Mouse (Mus musculus): ENCODE data around the gene Dhx15. TPM values are rescaled to one million over a fixed set of nuclear protein-coding genes. Genes with fewer than 3 reads are reported as not detected.

Dhx15 gene
- polyA plus RNA-seq, 1 experiment from 2014 or later, result 171 TPM

- Histone ChIP-seq H3K4me2 (no peak overlapping the region), H3K9me3 (no peaks in the 10 kb centered on the region), H3K36me3 (no peaks in the 10 kb centered on the region), H3K4me1 (no peaks in the 10 kb centered on the region), H3K27me3 (no peaks in the 10 kb centered on the region), H3K27ac (no peak overlapping the region), H3K9ac (no peak overlapping the region), H3K4me3 (no peak overlapping the region)
- 0 out of 2 replicates have a peak, but pooled peaks have one; percentile 39 for ATAC-seq (ENCODE audit: borderline replicate concordance, extremely low read depth, low FRiP score, low TSS enrichment)
- 62% methylated on average over 14 of the region's 14 CpGs for WGBS
These were observed 29.9 kb upstream of the Dhx15 start for GRCm38 (mm10) chr5:52220013-52220804.

DNA sequence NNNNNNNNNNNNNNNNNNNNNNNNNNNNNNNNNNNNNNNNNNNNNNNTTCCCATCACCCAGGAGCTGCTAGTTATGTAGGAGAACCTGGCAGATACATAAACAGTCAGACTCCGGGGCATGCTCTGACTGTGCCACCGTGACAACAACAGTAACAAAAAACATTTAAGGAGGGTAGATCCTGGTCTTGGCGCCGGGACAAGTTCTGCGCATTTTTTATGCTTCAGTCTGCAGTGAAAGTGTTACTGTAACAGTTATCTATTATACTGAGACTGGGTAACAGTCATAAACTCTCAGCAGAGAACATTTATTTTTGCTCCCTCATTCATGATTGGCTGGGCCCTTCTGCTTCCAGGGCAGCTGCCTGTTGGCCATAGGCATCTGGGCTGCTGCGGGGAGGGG, 27.9 kb upstream of the Dhx15 start:
- no peak overlapping the region for H3K4me3 ChIP-seq
- 42% methylated on average over 6 of the region's 6 CpGs for WGBS
- no peaks in the 10 kb centered on the region for H3K4me1 ChIP-seq
- no peak overlapping the region for H3K9ac ChIP-seq
- H3K27me3 ChIP-seq, result no peaks in the 10 kb centered on the region
- H3K27ac ChIP-seq, result no peak overlapping the region
- ATAC-seq (ENCODE audit: borderline replicate concordance, extremely low read depth, low FRiP score, low TSS enrichment), result no peak
- H3K9me3 ChIP-seq, result no peaks in the 10 kb centered on the region
- H3K36me3 ChIP-seq, result no peaks in the 10 kb centered on the region
- no peak overlapping the region for H3K4me2 ChIP-seq

DNA sequence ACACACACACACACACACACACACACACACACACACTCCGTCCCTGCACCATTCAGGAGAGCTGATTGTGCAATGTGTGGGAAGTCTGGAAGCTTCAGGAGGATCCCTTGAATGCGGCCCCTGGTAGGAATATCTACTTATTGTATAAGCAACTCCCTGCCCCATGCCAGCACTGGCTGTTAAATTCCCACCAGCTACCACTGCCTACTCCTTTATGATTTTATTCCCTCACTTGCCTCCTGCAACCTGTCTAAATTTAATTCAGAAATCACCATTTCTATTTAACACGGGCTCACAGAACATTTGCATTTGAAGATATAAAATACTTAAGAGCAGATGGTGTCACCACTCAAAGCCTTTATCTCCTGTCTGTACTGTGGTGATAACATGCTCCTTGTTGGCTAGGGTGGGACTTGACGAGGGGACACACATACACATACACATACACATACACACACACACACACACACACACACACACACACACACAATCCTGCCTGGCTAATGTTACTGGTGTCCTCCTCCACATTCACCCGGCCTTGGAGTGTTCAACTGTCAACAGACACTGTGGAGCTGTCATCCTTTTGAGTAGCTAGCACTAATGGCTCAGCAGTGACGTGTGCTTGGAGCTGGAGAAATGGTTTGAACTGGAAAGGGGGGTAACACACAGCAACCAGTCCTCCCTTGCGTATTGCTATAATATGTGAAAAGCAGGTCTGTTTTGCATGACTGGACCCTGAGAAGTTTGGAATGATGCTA, 23.0 kb upstream of the Dhx15 start:
- no peak overlapping the region for H3K27ac ChIP-seq
- H3K4me2 ChIP-seq, result no peak overlapping the region
- 55% methylated on average over 7 of the region's 7 CpGs for WGBS
- no peaks in the 10 kb centered on the region for H3K36me3 ChIP-seq
- H3K9me3 ChIP-seq, result no peaks in the 10 kb centered on the region
- ATAC-seq (ENCODE audit: borderline replicate concordance, extremely low read depth, low FRiP score, low TSS enrichment), result no peak
- H3K9ac ChIP-seq, result no peak overlapping the region
- no peaks in the 10 kb centered on the region for H3K27me3 ChIP-seq
- H3K4me1 ChIP-seq, result no peaks in the 10 kb centered on the region
- no peak overlapping the region for H3K4me3 ChIP-seq

GRCm38 (mm10) chr5:52191180-52191468, 810 bp upstream of the Dhx15 start:
- Histone ChIP-seq H3K36me3 (no peaks in the 10 kb centered on the region), H3K9ac (peak overlapping the region; percentile 94), H3K27ac (no peak overlapping the region), H3K27me3 (no peaks in the 10 kb centered on the region), H3K4me1 (peaks cover 18% of the 10 kb centered on the region), H3K4me2 (peak overlapping the region; percentile 75), H3K9me3 (no peaks in the 10 kb centered on the region), H3K4me3 (peak overlapping the region; percentile 58)
- ATAC-seq (ENCODE audit: borderline replicate concordance, extremely low read depth, low FRiP score, low TSS enrichment), result no peak
- 68% methylated on average over 1 of the region's 1 CpGs for WGBS

GRCm38 (mm10) chr5:52189664-52190365, 499 bp downstream of the Dhx15 start:
- H3K27ac ChIP-seq, result peak overlapping the region; percentile 89
- H3K4me2 ChIP-seq, result peak overlapping the region; percentile 68
- H3K4me3 ChIP-seq, result peak overlapping the region; percentile 58
- no peaks in the 10 kb centered on the region for H3K36me3 ChIP-seq
- peak; percentile 78 for ATAC-seq (ENCODE audit: borderline replicate concordance, extremely low read depth, low FRiP score, low TSS enrichment)
- no peaks in the 10 kb centered on the region for H3K27me3 ChIP-seq
- H3K4me1 ChIP-seq, result peaks cover 18% of the 10 kb centered on the region
- no peaks in the 10 kb centered on the region for H3K9me3 ChIP-seq
- H3K9ac ChIP-seq, result peak overlapping the region; percentile 94
- WGBS, result under 1% methylated on average over 63 of the region's 63 CpGs

DNA sequence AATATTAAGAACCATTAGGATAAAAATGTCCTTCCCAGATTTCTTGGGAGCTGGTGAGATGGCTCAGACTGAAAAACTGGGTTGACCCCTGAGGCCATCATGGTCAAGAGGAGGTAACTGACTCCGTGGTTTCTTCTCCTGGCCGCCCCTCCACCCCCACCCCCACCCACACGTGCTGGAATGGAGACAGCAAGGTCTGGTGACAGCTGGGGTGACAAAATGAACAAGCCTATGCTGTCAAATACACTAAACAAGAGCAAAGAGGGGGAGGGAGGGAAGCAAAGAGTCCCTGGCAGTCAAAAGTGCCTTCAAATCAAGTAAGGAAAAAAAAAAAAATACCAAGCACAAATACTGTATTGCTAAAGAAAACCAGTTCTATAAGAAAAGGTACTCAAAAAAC, 2.1 kb downstream of the Dhx15 start:
- Histone ChIP-seq H3K27me3 (no peaks in the 10 kb centered on the region), H3K27ac (no peak overlapping the region), H3K4me3 (peak overlapping the region; percentile 58), H3K4me2 (peak overlapping the region; percentile 68), H3K9me3 (no peaks in the 10 kb centered on the region), H3K36me3 (peaks cover 11% of the 10 kb centered on the region), H3K9ac (0 out of 2 replicates have a peak overlapping the region, but pooled peaks have one; percentile 94), H3K4me1 (peaks cover 18% of the 10 kb centered on the region)
- no peak for ATAC-seq (ENCODE audit: borderline replicate concordance, extremely low read depth, low FRiP score, low TSS enrichment)
- WGBS, result 6% methylated on average over 3 of the region's 3 CpGs

- H3K4me2 ChIP-seq, result no peak overlapping the region
- H3K4me1 ChIP-seq, result no peaks in the 10 kb centered on the region
- H3K27me3 ChIP-seq, result no peaks in the 10 kb centered on the region
- WGBS, result 85% methylated on average over 1 of the region's 1 CpGs
- H3K36me3 ChIP-seq, result peaks cover 23% of the 10 kb centered on the region
- no peaks in the 10 kb centered on the region for H3K9me3 ChIP-seq
- no peak overlapping the region for H3K4me3 ChIP-seq
- H3K9ac ChIP-seq, result no peak overlapping the region
- no peak for ATAC-seq (ENCODE audit: borderline replicate concordance, extremely low read depth, low FRiP score, low TSS enrichment)
- H3K27ac ChIP-seq, result no peak overlapping the region
These were observed 13.0 kb downstream of the Dhx15 start for GRCm38 (mm10) chr5:52177326-52177725.

- H3K4me1 ChIP-seq, result no peaks in the 10 kb centered on the region
- no peak overlapping the region for H3K4me3 ChIP-seq
- no peak overlapping the region for H3K9ac ChIP-seq
- peaks cover 39% of the 10 kb centered on the region for H3K36me3 ChIP-seq
- no peak for ATAC-seq (ENCODE audit: borderline replicate concordance, extremely low read depth, low FRiP score, low TSS enrichment)
- H3K27ac ChIP-seq, result no peak overlapping the region
- 23% methylated on average over 2 of the region's 2 CpGs for WGBS
- H3K4me2 ChIP-seq, result no peak overlapping the region
- no peaks in the 10 kb centered on the region for H3K9me3 ChIP-seq
- no peaks in the 10 kb centered on the region for H3K27me3 ChIP-seq
These were observed 21.8 kb downstream of the Dhx15 start for GRCm38 (mm10) chr5:52168468-52168867.

DNA sequence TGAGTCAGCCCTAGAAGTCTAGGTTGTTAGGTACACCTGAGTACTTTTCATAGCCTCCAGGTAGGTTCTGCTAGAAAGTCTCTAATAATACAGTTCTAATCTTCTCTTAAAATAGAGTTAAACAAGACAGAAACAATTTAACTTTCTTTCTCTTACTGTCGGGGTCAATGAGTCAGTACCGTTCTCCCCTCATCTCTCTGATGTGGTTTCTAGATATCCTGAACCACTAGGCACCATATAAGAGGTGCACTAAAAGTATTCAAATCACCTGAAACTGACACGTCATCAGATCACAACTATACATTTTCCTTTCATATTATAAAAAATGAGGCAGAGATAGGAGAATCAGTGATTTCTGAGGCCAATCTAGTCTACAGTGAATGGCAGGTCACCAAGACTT, 41.2 kb downstream of the Dhx15 start:
- H3K4me3 ChIP-seq, result no peak overlapping the region
- no peak for ATAC-seq (ENCODE audit: borderline replicate concordance, extremely low read depth, low FRiP score, low TSS enrichment)
- 92% methylated on average over 3 of the region's 3 CpGs for WGBS
- no peak overlapping the region for H3K4me2 ChIP-seq
- no peak overlapping the region for H3K9ac ChIP-seq
- H3K36me3 ChIP-seq, result peaks cover 25% of the 10 kb centered on the region
- H3K9me3 ChIP-seq, result no peaks in the 10 kb centered on the region
- H3K27ac ChIP-seq, result no peak overlapping the region
- no peaks in the 10 kb centered on the region for H3K27me3 ChIP-seq
- H3K4me1 ChIP-seq, result no peaks in the 10 kb centered on the region

- ATAC-seq (ENCODE audit: borderline replicate concordance, extremely low read depth, low FRiP score, low TSS enrichment), result no peak
- no peak overlapping the region for H3K9ac ChIP-seq
- H3K27me3 ChIP-seq, result no peaks in the 10 kb centered on the region
- H3K4me1 ChIP-seq, result no peaks in the 10 kb centered on the region
- H3K36me3 ChIP-seq, result peaks cover 21% of the 10 kb centered on the region
- H3K9me3 ChIP-seq, result no peaks in the 10 kb centered on the region
- no peak overlapping the region for H3K27ac ChIP-seq
- no peak overlapping the region for H3K4me2 ChIP-seq
- H3K4me3 ChIP-seq, result no peak overlapping the region
- WGBS, result 62% methylated on average over 4 of the region's 4 CpGs
These were observed 43.2 kb downstream of the Dhx15 start for GRCm38 (mm10) chr5:52147141-52147540.

DNA sequence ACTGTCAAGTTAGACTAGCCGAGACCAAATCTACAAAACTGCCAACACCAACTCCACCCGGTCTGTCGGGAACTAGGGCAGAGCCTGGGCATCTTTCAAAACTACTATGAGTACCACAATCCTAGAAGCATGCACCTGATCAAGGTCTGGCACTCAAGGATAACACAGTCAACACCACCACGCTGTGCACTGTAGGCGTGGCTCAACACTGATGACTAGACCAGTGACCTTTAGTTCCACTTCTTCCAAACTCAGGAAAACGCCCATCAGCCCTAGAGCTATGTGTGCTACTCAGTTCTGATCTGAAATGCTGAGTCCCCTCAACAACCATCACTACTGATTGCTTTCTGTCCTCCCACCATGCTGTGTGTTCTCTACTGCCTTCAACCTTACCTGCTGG, 44.6 kb downstream of the Dhx15 start:
- Histone ChIP-seq H3K4me3 (no peak overlapping the region), H3K27ac (no peak overlapping the region), H3K4me1 (no peaks in the 10 kb centered on the region), H3K9me3 (no peaks in the 10 kb centered on the region), H3K27me3 (no peaks in the 10 kb centered on the region), H3K9ac (no peak overlapping the region), H3K36me3 (peaks cover 16% of the 10 kb centered on the region), H3K4me2 (no peak overlapping the region)
- WGBS, result 82% methylated on average over 6 of the region's 6 CpGs
- no peak for ATAC-seq (ENCODE audit: borderline replicate concordance, extremely low read depth, low FRiP score, low TSS enrichment)

DNA sequence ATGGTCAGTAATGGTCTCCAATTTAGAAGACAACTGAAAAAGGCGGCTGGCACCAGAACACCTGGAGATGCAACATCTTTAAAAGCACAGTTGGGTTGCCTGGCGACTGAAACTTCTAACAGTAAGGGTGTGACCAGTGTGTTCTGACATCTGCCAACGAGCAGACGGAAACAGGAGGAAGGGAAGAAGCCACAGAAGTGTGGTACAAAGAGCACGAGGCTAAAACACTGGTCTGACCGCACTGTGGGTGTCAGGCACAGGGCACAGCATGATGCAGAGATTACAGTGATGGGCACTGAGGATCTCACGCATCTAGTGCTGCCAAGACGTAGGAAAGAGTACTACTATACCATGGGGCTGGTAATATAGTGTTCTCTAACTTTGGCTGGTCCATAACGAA, 48.4 kb downstream of the Dhx15 start:
- H3K4me3 ChIP-seq, result no peak overlapping the region
- no peaks in the 10 kb centered on the region for H3K27me3 ChIP-seq
- ATAC-seq (ENCODE audit: borderline replicate concordance, extremely low read depth, low FRiP score, low TSS enrichment), result no peak
- peaks cover 17% of the 10 kb centered on the region; the same call in 1 of the 2 replicates for H3K36me3 ChIP-seq
- H3K27ac ChIP-seq, result no peak overlapping the region
- H3K4me2 ChIP-seq, result no peak overlapping the region
- no peak overlapping the region for H3K9ac ChIP-seq
- H3K4me1 ChIP-seq, result no peaks in the 10 kb centered on the region
- WGBS, result 78% methylated on average over 9 of the region's 9 CpGs
- no peaks in the 10 kb centered on the region for H3K9me3 ChIP-seq
